Mouse (Mus musculus): ENCODE measurements around the gene Hprt. TPM values are rescaled to one million over a fixed set of nuclear protein-coding genes. Genes with fewer than 3 reads are reported as not detected.
A peak's percentile ranks its signal among the peaks of the same experiment; 100 is the strongest.
"Not testable (repeated sequence)": the region's sequence is repeated elsewhere in the genome, so short reads cannot be mapped to it uniquely, and the experiment has no call there.

Gene Hprt
- total RNA-seq (2021): 10 to 100 TPM; 70.3 to 94.6 TPM
- long read RNA-seq, experiment 1, partial matches to known transcripts: 0 of 2 reads
- long read RNA-seq, experiment 1, other reads (novel, unspliced or antisense): 0 of 2 reads
- long read RNA-seq, experiment 2, transcript Hprt-201 (9 exons, 1,289 nt): major isoform, 15 of 15 reads
- long read RNA-seq, experiment 2, partial matches to known transcripts: 0 of 15 reads
- long read RNA-seq, experiment 2, other reads (novel, unspliced or antisense): 0 of 15 reads

DNA sequence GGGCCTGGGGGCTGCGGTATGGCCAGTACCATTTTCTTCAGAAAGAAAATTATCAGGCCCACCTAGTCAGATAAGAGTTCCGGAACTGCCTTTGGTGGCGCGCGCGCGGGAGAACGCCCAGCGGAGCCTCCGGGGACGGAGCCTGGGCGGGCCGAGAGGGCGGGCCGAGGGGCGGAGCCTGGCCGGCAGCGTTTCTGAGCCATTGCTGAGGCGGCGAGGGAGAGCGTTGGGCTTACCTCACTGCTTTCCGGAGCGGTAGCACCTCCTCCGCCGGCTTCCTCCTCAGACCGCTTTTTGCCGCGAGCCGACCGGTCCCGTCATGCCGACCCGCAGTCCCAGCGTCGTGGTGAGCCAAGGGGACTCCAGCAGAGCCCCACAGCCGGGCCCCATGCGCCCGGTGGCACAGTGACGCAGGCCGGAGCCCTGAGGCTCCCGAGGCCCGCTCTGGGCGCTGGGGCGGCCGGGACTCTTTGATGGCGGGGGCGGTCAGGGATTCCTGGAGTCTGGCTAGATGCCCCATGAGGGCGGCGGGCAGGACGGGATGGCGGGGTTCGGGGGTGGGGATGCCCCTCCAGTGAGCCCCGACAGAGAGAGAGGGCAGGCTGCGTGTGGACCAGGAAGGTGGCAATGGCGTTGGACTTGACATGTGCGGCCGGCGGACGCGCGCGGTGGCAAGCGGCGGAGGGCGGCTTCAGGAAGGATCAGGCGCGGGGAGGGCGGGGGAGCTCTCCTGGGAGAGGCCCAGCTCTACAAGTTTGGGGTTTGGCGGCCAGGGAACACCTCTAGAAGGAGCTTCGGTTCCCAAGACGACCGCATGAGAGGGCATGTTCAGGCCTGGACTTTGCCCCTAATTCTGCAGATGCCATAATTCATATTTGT, at the start of gene Hprt:
Gene Hprt, plus strand, starts transcription at position 233 of the 879 bp plus-strand sequence.
- DNase-seq (ENCODE audit: low spot score in 2 of 2): peak; percentile 60 to 72

DNA sequence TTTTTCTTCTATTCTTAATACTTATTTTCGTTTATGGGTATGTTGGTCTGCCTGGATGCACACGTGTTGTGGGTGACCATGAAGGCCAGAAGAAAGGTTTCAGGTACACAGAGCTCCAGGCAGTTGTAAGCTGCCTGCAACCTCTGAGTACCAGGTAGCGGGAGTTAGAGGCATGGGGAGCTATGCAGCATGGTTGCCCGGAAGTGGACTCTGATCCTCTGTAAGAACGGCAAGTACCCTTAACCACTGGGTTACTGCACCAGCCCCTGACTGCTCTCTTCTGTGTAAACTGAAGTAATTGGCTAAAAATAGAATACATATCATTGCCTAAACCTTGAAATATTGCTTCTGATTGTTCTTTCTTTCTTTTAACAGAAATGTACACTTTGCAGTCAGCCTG, 42.4 kb upstream of the Hprt start:
- DNase-seq (ENCODE audit: low spot score in 2 of 2): no peak

DNA sequence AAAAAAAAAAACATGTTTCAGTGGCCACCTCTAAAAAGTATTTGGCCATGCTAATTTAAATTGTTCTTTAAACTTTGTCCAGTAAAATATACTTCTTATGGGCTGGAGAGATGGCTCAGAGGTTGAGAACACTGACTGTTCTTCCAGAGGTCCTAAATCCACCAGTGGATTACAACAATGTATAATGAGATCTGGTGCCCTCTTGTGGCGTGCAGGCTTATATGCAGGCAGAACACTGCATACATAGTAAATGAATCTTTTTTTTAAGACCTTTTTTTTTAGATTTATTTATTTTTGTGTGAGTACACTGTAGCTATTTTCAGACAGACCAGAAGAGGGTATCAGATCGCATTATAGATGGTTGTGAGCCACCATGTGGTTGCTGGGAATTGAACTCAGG, 38.2 kb upstream of the Hprt start:
- DNase-seq (ENCODE audit: low spot score in 2 of 2): no peak

DNA sequence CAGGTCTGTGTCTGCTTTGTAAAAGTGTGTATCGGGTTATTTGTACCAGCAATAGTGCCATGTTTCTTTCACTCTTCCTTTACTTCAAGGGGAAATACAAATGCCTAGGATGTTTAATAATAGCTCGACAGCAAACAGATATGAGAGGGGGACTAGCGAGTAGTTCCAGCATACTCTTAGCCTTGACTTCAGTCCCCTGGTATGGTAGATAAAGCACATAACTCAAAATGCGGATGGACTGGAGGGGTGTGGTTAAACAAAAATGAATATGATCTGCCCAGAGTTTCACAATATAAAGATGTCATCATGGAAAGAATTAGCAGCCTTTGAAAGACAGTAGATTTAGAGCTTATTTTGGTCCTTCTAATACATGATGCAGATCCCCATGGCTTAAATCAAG, 31.0 kb upstream of the Hprt start:
- no peak for DNase-seq (ENCODE audit: low spot score in 2 of 2)

DNA sequence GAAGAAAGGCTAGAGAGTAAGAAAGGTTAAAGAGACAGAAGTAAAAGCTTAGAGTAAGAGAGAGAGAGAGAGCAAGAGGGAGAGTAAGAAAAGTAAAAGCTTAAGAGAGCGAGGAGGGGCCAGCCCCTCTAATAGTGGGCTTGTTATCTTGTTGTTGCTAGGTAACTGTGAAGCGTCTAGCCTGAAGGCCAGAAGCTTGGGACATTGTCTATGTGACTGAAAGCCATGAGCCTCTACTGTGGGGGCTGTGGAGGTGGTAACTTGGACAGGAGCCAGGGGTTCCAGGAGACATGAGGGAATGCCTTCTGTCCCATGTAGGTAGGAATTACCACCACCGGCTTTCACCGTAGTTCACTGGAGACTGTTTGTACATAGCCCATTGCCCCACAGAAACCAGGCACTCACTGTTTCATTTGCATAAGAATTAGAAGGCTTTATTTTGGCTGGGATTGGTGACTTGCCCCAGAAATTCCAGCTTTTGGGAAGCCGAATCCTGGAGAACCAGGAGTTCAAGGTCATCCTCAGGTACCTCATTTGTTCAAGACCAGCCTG, 26.3 kb upstream of the Hprt start:
- DNase-seq (ENCODE audit: low spot score in 2 of 2): no peak

DNA sequence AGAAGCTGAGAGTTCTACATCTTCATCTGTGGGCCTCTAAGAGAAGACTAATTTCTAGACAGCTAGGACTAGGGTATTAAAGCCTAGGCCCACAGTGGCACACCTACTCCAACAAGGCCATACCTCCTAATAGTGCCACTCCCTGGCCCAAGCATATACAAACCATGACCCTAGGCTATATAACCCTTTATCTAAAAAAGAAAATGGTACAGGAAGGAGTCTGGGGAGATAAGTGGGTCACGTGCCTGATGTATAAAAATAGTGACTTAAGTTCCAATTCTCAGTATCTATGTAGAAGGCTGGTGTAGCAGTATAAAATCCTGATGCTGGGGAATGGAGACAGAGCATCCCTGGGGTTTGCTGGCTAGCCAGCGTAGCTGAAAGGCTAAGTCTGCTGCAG, 22.8 kb upstream of the Hprt start:
- no peak for DNase-seq (ENCODE audit: low spot score in 2 of 2)

DNA sequence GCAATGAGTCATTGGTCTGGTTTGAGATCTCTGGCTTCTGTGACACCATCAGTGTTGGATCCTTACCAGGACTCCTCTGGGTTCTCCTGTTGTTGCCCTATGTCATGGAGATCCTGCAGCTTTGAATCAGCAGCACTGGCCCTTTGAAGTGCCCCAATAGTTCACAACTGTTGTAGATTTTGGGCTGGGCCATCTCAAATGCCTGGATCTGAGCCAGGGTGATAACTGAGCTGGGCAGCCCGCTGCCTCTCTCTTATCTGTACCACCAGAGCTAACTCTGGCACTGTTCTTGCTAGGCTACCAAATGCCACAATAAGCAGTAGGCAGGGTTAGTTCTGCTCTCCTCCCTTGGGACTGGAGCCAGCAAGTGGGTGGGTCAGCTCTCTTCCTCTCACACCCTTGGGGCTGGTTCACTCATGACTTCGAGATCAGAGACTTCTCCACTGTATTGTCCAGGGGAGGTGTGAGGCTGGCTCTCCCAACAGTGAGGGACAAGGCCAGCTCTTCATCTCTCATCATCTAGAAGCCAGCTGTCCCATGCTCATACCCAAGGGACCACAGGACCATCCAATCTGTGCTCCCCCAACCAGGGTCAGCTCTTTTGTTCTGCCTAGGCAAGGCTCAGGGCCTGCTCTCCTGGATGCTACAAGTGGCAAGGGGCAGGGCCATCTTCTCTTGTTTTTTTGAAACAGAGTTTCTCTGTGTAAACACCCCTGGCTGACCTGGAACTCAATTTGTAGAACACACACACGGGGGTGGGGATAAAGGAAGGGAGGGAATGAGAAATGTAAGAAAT, 16.5 kb upstream of the Hprt start:
- no peak for DNase-seq (ENCODE audit: low spot score in 2 of 2)

DNA sequence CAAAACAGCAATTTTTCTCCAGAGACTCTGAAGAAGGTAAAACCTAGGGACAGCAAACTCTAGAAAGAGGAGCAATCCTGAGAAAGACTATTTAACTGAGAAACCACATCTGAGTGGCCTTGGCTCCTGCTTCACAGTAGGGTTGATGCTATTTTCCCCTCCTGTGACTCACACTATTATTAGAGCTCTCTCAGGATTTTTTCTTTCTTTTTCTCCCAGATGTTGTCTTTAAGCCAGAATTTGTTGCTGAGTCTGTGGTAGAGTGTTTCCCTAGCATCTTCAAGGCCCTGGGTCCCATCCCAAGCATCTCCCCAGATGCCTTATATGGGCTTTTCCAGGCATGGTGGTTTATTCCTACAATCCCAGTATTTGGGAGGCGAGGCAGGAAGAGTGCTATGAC, 15.8 kb upstream of the Hprt start:
- DNase-seq (ENCODE audit: low spot score in 2 of 2): no peak

DNA sequence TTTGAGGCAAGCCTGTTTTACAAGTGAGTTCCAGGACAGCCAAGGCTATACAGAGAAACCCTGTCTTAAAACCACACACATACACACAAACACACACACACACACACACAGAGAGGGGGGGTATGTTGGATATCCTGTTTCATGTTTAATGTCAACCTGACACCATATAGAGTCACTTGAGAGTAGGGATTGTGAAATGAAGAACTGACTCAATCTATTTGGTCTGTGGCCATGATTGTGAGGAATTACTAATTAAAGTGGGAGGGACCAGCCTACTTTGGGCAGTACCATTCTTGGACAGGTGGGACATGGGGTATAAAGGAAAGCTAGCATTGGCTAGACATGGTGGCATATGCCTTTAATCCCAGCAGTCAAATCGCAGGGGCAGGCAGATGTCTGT, 15.3 kb upstream of the Hprt start:
- DNase-seq (ENCODE audit: low spot score in 2 of 2): no peak

DNA sequence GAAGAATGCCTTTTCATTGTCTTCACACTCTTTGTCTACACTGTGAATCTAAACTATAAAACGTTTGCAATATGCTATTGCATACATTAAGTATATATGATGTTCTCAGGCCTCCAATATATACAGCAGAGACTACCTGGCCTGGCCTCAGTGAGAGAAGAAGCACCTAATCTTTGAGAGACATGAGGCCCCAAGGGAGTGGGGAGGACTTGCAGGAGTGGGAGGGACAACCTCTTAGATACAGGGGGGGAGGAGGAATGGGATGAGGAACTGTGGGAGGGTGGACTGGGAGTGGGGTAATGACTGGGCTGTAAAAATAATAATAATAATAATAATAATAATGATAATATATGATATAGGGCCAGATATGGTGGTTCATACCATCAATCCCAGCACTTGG, 9.4 kb upstream of the Hprt start:
- no peak for DNase-seq (ENCODE audit: low spot score in 2 of 2)

DNA sequence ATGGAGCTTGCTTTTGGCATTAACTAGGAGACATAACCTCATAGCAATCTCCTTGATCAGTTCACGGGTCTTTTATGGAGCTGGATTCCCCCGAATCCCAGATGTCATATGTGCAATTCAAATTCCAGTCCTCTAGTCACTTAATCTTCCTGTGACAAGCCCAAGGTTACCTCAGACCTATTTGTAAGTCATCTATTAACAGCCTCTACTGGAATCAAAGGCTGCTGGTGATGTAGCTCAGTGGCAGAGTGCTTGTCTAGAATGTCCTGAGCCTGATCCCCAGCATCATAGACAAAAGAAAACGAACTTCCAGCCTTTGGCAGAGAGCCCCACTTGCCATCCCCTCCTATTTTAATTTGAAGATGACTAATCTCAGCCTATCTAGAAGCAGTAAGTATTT, 6.6 kb upstream of the Hprt start:
- no peak for DNase-seq (ENCODE audit: low spot score in 2 of 2)

DNA sequence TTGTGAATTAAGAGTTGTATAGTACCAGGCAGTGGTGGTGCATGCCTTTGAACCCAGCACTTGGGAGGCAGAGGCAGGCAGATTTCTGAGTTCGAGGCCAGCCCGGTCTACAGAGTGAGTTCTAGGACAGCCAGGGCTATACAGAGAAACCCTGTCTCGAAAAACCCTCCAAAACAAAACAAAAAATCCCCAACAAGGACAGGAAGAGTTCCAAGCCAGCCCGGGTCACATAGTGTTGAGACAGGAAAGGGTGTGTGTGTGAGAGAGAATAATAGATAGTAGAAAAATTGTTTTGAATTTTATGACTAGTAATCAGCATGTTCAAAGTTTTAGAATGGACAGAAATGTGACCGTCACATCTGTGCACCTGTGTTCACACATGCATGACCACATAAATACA, 6.8 kb downstream of the Hprt start:
- not testable (repeated sequence) for DNase-seq (ENCODE audit: low spot score in 2 of 2)

DNA sequence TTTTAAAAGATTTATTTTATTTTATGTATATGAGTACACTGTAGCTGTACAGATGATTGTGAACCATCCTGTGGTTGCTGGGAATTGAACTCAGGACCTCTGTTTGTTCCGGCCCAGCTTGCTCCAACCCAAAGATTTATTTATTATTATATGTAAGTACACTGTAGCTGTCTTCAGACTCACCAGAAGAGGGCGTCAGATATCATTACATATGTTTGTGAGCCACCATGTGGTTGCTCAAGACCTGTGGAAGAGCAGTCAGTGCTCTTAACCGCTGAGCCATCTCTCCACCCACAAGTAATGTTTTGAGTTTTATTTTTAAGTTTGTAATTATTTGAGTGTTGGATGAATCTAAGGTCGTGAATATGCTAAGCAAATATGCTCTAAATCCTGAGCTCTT, 16.9 kb downstream of the Hprt start:
- not testable (repeated sequence) for DNase-seq (ENCODE audit: low spot score in 2 of 2)

DNA sequence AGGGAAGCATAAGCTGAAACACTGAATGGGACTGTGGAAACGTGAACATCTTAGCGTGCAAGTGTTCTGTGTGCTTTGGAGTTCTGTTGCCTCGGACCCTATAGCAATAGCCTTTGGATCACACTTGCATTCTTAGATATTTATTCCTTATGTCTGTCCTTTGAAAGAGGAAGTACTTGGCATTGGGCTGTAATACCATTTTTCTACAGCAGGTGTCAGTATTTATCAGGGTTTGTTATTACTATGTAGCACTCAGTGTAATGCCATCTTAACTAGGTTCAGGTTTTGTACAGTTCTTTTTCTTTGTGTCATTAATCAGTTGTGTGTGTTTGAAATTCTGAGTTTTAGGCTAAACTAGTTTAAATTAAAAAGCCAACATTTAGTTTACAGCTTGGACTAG, 18.1 kb downstream of the Hprt start:
- DNase-seq (ENCODE audit: low spot score in 2 of 2): no peak

DNA sequence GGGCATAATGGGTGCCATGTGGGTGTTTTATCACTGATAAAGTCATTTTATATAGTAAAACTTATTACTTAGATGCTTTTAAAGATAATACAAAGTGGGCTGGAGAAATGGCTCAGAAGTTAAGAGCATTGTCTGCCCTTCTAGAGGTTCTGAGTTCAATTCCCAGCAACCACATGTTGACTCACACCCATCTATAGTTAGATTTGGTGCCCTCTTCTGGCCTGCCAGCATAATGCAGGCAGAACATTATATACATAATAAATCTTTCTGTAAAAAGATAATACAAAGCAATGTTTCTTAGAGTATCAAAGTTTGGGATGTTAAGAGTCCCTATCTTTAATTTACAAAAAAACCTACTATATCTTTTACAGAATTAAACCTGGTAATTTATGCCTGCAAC, 27.6 kb downstream of the Hprt start:
- no peak for DNase-seq (ENCODE audit: low spot score in 2 of 2)

DNA sequence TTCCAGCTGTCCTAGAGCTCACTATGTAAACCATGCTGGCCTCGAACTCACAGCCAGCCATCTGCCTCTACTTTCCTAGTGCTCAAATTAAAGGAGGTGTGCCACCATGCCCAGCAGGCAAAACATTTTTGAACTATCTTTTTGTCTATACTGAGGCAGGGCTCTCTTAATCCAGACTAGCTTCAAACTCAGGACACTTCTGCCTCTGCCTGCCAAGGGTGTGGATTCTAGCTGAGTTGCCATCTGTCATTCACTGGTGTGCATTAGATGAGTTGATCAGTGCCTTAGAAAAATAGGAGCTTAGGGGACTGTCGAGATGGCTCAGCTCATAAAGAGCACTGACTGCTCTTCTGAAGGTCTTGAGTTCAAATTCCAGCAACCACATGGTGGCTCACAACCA, 35.1 kb downstream of the Hprt start:
- no peak for DNase-seq (ENCODE audit: low spot score in 2 of 2)

DNA sequence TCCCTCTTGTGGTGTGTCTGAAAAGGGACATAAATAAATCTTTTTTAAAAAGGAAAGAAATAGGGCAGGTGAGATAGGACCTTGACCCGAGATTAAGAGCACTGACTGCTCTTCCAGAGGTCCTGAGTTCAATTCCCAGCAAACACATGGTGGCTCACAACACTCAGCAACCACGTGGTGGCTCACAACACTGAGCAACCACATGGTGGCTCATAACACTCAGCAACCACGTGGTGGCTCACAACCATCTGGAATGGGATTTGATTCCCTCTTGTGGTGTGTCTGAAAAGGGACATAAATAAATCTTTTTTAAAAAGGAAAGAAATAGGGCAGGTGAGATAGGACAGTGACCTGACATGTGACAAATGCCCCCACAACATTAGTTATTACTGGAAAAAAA, 36.3 kb downstream of the Hprt start:
- DNase-seq (ENCODE audit: low spot score in 2 of 2): not testable (repeated sequence)

DNA sequence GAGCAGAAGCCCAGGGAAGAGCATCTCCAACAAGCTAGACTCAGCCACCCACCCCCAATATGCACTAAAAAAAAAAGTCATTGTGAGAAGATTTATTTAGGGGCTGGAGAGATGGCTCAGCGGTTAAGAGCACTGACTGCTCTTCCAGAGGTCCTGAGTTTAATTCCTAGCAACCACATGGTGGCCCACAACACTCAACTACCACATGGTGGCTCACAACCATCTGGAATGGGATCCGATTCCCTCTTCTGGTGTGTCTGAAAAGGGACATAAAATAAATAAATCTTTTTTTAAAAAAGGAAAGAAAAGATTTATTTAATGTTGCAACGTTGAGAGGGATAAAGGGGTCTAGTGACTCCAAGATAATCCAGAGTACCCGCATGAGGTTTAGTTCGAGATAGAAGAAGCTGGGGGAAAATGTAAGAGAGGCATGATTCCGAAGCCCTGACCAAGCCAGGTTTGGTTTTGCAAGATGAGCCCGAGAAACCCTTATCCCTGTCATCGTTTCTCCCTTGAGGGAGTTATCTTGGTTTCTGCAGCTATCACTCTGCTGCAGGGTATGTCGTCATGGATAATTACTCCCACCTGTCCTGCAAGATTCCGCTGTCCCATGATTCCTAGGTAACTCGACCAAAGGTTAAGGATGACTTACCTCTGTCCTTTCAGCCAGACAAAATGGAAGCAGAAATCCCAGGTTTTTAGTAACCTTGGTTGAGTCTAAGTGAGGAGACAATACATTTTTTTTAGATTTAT, 37.7 kb downstream of the Hprt start:
- DNase-seq (ENCODE audit: low spot score in 2 of 2): no peak

DNA sequence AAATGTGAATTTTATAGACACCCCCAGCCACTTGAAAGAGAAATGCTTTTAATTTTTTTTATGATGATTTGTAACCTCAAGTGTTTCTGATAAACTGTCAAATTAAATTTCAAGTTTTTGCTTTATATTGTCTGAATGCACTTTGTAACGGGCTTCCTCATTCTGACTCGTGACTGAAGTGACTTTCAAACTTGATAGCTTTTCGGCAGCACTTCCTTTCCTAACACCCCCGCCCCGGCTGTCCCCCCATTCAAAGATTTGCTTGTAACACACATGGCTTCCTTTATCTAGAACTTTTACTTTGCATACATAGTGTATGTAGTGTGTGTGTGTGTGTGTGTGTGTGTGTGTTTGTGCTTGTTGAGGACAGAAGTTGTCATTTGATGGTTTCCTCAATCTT, 41.6 kb downstream of the Hprt start:
- no peak for DNase-seq (ENCODE audit: low spot score in 2 of 2)

DNA sequence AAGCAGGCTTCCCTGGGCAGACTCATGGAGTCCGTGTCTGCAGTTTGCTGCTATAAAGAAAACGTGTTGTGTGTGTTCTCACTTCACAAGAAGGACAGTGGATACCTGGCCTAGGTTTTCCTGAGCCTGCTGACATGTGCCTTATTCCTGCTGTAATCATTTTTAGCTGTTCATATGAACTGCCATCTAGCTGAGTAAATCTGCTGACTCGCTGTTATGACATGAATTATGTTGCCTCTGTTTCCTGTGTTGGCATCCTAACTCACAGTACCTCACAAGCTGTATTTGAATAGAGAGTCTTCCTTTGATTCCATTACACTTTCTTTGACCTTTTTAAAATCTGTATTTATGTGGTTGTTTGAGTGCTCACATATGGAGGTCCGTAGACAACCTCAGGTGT, 50.3 kb downstream of the Hprt start:
- DNase-seq (ENCODE audit: low spot score in 2 of 2): no peak

DNA sequence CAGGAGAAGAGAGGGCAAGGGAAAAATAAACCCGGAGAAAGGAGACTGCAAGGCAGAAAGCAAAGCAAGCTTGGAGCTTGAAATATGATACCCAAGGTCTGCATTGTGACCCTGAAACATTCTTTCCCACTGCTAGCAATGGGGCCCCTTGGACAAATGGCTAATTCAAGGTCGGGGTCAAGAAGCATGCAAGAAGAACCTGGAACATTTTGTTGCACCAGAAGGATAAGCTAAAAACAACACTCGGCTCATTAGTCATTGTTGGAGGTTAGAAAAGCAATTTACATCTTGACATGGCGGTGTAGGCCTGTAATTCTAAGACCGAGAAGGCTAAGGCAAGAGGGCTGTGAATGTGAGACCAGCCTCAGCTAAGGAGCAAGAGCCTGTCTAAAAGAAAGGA, 51.7 kb downstream of the Hprt start:
- no peak for DNase-seq (ENCODE audit: low spot score in 2 of 2)

All from adrenal gland, postnatal 4 days (tissue).